Mouse (Mus musculus): ENCODE measurements around the gene Psmd10. TPM values are rescaled to one million over a fixed set of nuclear protein-coding genes. Genes with fewer than 3 reads are reported as not detected.
A peak's percentile ranks its signal among the peaks of the same experiment; 100 is the strongest.

Psmd10 gene
- polyA plus RNA-seq, 1 experiment from 2014 or later = 59.1 TPM

DNA sequence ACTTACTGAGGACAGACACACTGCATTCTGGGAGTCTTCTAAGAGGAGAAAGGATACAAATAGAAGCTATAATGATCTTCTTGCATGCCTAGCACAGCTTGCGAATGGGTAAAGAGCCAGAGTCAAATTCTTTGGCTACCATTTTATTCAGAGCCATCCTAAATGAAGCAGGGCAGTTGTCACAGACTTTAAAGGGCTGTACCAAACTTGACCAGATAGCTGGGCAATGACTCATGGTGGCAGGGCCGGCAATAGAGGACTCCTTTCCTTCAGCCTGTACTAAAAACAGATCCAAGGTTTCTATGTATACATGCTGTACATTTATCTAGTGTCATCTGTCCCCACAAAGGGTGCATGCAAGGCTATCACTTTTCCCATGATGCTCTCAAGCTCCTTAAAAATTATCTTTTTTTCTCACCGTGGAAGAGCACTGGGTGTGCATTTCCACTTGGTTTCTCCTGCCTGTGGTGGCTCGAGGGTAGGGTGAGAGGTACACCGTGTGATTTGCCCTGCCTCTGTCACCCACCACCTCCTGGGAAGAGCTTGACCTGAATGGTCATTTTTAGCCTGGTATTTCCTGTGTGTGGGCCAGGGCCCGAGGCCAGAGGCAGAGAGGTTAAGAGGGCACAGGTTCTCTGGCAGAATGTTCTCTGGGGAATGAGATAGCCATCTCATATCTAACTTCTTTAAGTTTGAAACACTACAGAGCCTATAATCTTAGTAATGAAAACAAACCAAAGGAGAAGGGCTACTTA is 26.9 kb upstream of the Psmd10 start:
- 0 out of 2 replicates have a peak, but pooled peaks cover 4% of the 10 kb centered on the region for H3K4me1 ChIP-seq (replicated peaks; ENCODE audit: insufficient read depth, low read length)
- no peak overlapping the region for H3K9ac ChIP-seq (ENCODE audit: low read depth, low read length)
- 30% methylated on average over 6 of the region's 6 CpGs for WGBS
- no peak overlapping the region for H3K4me3 ChIP-seq (replicated peaks; ENCODE audit: low read depth, low read length)
- DNase-seq (ENCODE audit: low spot score) (no peak), ATAC-seq (replicated peaks; ENCODE audit: low FRiP score, low read depth) (0 out of 2 replicates have a peak, but pooled peaks have one; percentile 46)
- no peak for TF ChIP-seq CTCF (IDR thresholded peaks at IDR 0.05; ENCODE audit: low read depth)
- no peak overlapping the region for H3K4me2 ChIP-seq (ENCODE audit: low read length)
- H3K27me3 ChIP-seq (ENCODE audit: insufficient read depth, low read length) = no peaks in the 10 kb centered on the region
- H3K36me3 ChIP-seq (ENCODE audit: insufficient read depth, low read length) = no peaks in the 10 kb centered on the region
- H3K27ac ChIP-seq = peak overlapping the region; percentile 42; the same call in 1 of the 2 replicates
- H3K9me3 ChIP-seq (replicated peaks; ENCODE audit: low read length) = no peaks in the 10 kb centered on the region

DNA sequence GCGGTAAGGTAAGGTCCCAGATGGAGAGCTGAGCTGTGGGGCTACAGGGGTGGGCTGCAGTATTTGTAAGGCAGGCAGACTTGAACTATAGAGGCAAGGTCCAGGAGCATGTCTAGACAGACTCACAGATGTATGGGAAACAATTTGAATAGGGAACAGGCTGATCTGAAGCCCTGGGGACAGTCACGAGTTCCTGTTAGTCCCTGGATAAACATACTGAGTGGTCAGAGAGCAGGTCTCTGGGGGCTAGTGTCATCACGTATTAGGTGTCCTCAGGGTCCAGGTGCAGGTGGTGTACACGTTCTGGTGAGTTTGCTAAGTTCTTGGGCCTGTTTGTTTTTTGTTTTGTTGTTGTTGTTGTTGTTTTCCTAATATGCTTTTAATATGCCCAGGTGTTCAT is 23.6 kb upstream of the Psmd10 start:
- no peak overlapping the region for H3K4me2 ChIP-seq (ENCODE audit: low read length)
- H3K36me3 ChIP-seq (ENCODE audit: insufficient read depth, low read length) = no peaks in the 10 kb centered on the region
- H3K4me1 ChIP-seq (replicated peaks; ENCODE audit: insufficient read depth, low read length) = 0 out of 2 replicates have a peak, but pooled peaks cover 4% of the 10 kb centered on the region
- no peak overlapping the region for H3K27ac ChIP-seq
- ATAC-seq (replicated peaks; ENCODE audit: low FRiP score, low read depth) (no peak), DNase-seq (ENCODE audit: low spot score) (no peak)
- no peak for TF ChIP-seq CTCF (IDR thresholded peaks at IDR 0.05; ENCODE audit: low read depth)
- WGBS = 57% methylated on average over 4 of the region's 4 CpGs
- no peaks in the 10 kb centered on the region for H3K27me3 ChIP-seq (ENCODE audit: insufficient read depth, low read length)
- no peaks in the 10 kb centered on the region for H3K9me3 ChIP-seq (replicated peaks; ENCODE audit: low read length)
- no peak overlapping the region for H3K9ac ChIP-seq (ENCODE audit: low read depth, low read length)
- no peak overlapping the region for H3K4me3 ChIP-seq (replicated peaks; ENCODE audit: low read depth, low read length)

DNA sequence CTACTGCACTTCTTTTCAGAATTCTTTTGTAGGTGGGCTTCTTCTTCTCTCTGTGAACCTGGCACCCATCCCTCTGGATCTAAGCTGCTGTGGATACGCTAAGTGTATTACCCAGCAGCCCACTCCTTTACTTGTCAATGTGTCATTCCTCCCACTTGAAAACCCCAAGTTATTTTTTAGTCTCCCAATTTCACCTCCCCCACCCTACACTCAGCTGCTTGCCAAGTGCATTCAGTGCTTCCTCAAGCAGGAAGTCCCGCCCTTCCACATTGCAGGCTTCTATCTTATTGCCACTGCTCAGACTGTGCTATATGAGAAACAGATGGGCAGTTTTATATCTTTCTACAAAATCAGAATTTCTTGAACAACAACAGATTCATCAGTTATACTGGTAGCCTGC is 23.0 kb upstream of the Psmd10 start:
- ATAC-seq (replicated peaks; ENCODE audit: low FRiP score, low read depth) (no peak), DNase-seq (ENCODE audit: low spot score) (peak; percentile 44)
- TF ChIP-seq CTCF (IDR thresholded peaks at IDR 0.05; ENCODE audit: low read depth) = no peak
- Histone ChIP-seq H3K27me3 (ENCODE audit: insufficient read depth, low read length) (no peaks in the 10 kb centered on the region), H3K36me3 (ENCODE audit: insufficient read depth, low read length) (no peaks in the 10 kb centered on the region), H3K4me3 (replicated peaks; ENCODE audit: low read depth, low read length) (no peak overlapping the region), H3K9ac (ENCODE audit: low read depth, low read length) (no peak overlapping the region), H3K9me3 (replicated peaks; ENCODE audit: low read length) (no peaks in the 10 kb centered on the region), H3K27ac (peak overlapping the region; percentile 8; the same call in 1 of the 2 replicates), H3K4me1 (replicated peaks; ENCODE audit: insufficient read depth, low read length) (0 out of 2 replicates have a peak, but pooled peaks cover 4% of the 10 kb centered on the region), H3K4me2 (ENCODE audit: low read length) (no peak overlapping the region)
- 63% methylated on average over 2 of the region's 2 CpGs for WGBS

DNA sequence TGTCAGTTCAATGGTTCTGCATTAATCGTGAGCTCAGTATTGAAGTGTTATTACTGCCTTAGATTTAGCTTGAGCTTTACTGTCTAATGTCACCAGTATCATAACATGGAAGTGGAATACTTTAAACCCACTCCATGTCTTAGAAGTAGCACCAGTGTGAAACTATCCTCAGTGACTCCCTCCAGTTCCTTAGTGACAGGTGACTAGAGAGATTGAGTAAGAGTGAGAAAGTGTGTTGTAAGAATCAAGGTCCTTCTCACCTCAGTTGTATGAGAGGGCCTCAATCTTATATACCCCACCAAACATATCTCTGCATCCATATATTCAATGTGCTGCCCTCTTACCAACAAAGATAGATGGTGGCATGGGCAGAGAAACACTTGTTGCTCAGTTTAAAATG is 22.4 kb upstream of the Psmd10 start:
- Histone ChIP-seq H3K9me3 (replicated peaks; ENCODE audit: low read length) (no peaks in the 10 kb centered on the region), H3K27ac (0 out of 2 replicates have a peak overlapping the region, but pooled peaks have one; percentile 8), H3K4me2 (ENCODE audit: low read length) (no peak overlapping the region), H3K9ac (ENCODE audit: low read depth, low read length) (no peak overlapping the region), H3K36me3 (ENCODE audit: insufficient read depth, low read length) (no peaks in the 10 kb centered on the region), H3K4me1 (replicated peaks; ENCODE audit: insufficient read depth, low read length) (0 out of 2 replicates have a peak, but pooled peaks cover 4% of the 10 kb centered on the region), H3K27me3 (ENCODE audit: insufficient read depth, low read length) (no peaks in the 10 kb centered on the region), H3K4me3 (replicated peaks; ENCODE audit: low read depth, low read length) (no peak overlapping the region)
- no peak for DNase-seq (ENCODE audit: low spot score)
- TF ChIP-seq CTCF (IDR thresholded peaks at IDR 0.05; ENCODE audit: low read depth) = no peak
- ATAC-seq (replicated peaks; ENCODE audit: low FRiP score, low read depth) = no peak
- WGBS = 88% methylated on average over 1 of the region's 1 CpGs

DNA sequence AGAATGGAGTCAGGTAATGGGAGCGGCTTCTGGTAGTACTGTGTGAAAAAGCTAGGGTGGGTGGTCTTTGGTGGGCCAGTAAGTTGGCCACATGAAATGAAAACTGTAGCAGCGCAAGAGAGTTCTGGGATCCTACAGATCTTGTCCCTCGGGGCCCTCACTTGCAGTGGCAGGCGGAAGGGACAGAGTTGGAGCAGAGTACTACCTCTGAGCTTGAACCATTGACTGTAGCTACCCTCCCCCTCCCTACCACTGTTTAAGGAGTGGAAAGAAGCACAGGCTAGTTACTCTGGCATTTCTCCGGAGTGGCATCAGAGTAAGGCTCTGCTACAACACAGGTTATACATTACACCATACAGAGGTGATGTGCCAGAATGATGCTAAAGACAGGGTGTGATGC is 431 bp upstream of the Psmd10 start:
- H3K27me3 ChIP-seq (ENCODE audit: insufficient read depth, low read length) = no peaks in the 10 kb centered on the region
- no peaks in the 10 kb centered on the region for H3K36me3 ChIP-seq (ENCODE audit: insufficient read depth, low read length)
- no peak for TF ChIP-seq CTCF (IDR thresholded peaks at IDR 0.05; ENCODE audit: low read depth)
- DNase-seq (ENCODE audit: low spot score) (no peak), ATAC-seq (replicated peaks; ENCODE audit: low FRiP score, low read depth) (peak; percentile 72)
- H3K27ac ChIP-seq = no peak overlapping the region
- H3K4me2 ChIP-seq (ENCODE audit: low read length) = peak overlapping the region; percentile 54
- 25% methylated on average over 5 of the region's 5 CpGs for WGBS
- no peaks in the 10 kb centered on the region for H3K9me3 ChIP-seq (replicated peaks; ENCODE audit: low read length)
- no peaks in the 10 kb centered on the region for H3K4me1 ChIP-seq (replicated peaks; ENCODE audit: insufficient read depth, low read length)
- peak overlapping the region; percentile 40 for H3K4me3 ChIP-seq (replicated peaks; ENCODE audit: low read depth, low read length)
- H3K9ac ChIP-seq (ENCODE audit: low read depth, low read length) = 0 out of 2 replicates have a peak overlapping the region, but pooled peaks have one; percentile 23

DNA sequence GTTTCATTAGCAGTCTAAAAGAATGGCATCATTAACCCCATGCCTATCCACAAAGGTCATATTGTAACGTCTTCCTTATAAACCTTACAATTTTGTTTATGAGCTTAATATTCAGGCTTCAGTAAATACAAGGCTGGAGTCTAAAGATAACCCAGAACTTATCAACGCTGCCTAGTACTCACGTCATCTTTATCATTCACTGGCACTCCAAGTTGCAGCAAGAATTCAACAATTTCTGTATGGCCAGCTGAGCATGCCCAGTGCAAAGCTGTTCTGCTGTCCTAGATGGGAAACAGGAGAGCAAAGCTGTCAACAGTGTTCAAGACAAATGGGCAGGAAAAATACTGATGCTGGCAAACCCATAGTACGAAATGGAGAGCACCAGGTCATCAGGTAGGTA is 2.9 kb downstream of the Psmd10 start:
- ATAC-seq (replicated peaks; ENCODE audit: low FRiP score, low read depth) (no peak), DNase-seq (ENCODE audit: low spot score) (no peak)
- Histone ChIP-seq H3K9ac (ENCODE audit: low read depth, low read length) (no peak overlapping the region), H3K4me2 (ENCODE audit: low read length) (no peak overlapping the region), H3K4me3 (replicated peaks; ENCODE audit: low read depth, low read length) (no peak overlapping the region), H3K36me3 (ENCODE audit: insufficient read depth, low read length) (no peaks in the 10 kb centered on the region), H3K27ac (no peak overlapping the region), H3K4me1 (replicated peaks; ENCODE audit: insufficient read depth, low read length) (no peaks in the 10 kb centered on the region), H3K9me3 (replicated peaks; ENCODE audit: low read length) (no peaks in the 10 kb centered on the region), H3K27me3 (ENCODE audit: insufficient read depth, low read length) (no peaks in the 10 kb centered on the region)
- 90% methylated on average over 4 of the region's 4 CpGs for WGBS
- TF ChIP-seq CTCF (IDR thresholded peaks at IDR 0.05; ENCODE audit: low read depth) = no peak
